Mouse (Mus musculus): Measurements from ENCODE around the gene 9530002B09Rik.

Gene 9530002B09Rik

GRCm38 (mm10) chr4:122688975-122689374, at the start of gene 9530002B09Rik:
Gene 9530002B09Rik (plus strand): TSS chr4:122689275.
- no peak for DNase-seq (ENCODE audit: low read depth, low spot score)
